Mouse (Mus musculus): ENCODE measurements around the gene Allc.

GRCm38 (mm10) chr12:28548887-28549286 is 33.4 kb downstream of the Allc start:
- no peak for TF ChIP-seq POLR2A (IDR thresholded peaks at IDR 0.05; ENCODE audit: insufficient read length, low read depth)
- peak in 2 of 3 experiments; percentile 34 to 65 for TF ChIP-seq MYOG (IDR thresholded peaks at IDR 0.05; ENCODE audit: control insufficient read depth in 1 of 3, insufficient read depth in 1 of 3, insufficient read length in 2 of 3, low read depth in 2 of 3)
- no peak for TF ChIP-seq MAX (IDR thresholded peaks at IDR 0.05; ENCODE audit: low read depth)
- TF ChIP-seq E2F4 (IDR thresholded peaks at IDR 0.05; ENCODE audit: insufficient read depth), result no peak
- no peak for TF ChIP-seq POLR2AphosphoS2 (IDR thresholded peaks at IDR 0.05; ENCODE audit: insufficient read length, low read depth)
- peak in 1 of 3 experiments; percentile 34 for TF ChIP-seq MYOD1 (IDR thresholded peaks at IDR 0.05; ENCODE audit: control insufficient read depth in 1 of 3, insufficient read length in 2 of 3, low read depth in 2 of 3)
- TF ChIP-seq TCF12 (IDR thresholded peaks at IDR 0.05; ENCODE audit: insufficient read depth, poor library complexity, severe bottlenecking), result no peak
- TF ChIP-seq REST (IDR thresholded peaks at IDR 0.05; ENCODE audit: insufficient read depth, insufficient read length), result no peak

Measured in myocyte (in vitro differentiated cells).